Mouse (Mus musculus) forebrain, embryonic 16.5 days (tissue): ENCODE results near the gene Rita1. TPM values are rescaled to one million over a fixed set of nuclear protein-coding genes. Genes with fewer than 3 reads are reported as not detected.
A peak's percentile ranks its signal among the peaks of the same experiment; 100 is the strongest.

Source experiments
- ATAC-seq: fragments of 200-750 bp; cut with Nextera tagmentation; 2 replicates; pipeline ENCODE4 v1.8.0; 2017; ENCODE audit warnings: mild to moderate bottlenecking, moderate library complexity
- H3K27ac ChIP-seq: fragments of 300-500 bp; sonication (generic); 2 replicates; pipeline ENCODE4 v1.5.1; 2014; ENCODE audit warnings: low read length, control low read depth
- H3K27me3 ChIP-seq: fragments of 300-500 bp; sonication (generic); replicated peaks from 2 replicates; pipeline ENCODE4 v1.6.1; 2014; ENCODE audit warnings: low read length; ENCODE audit not compliant: control insufficient read depth, insufficient read depth
- H3K36me3 ChIP-seq: fragments of 300-500 bp; sonication (generic); 2 replicates; pipeline ENCODE4 v1.6.1; 2014; ENCODE audit not compliant: control insufficient read depth, insufficient read depth
- H3K4me1 ChIP-seq: fragments of 300-500 bp; sonication (generic); replicated peaks from 2 replicates; pipeline ENCODE4 v1.6.1; 2014; ENCODE audit warnings: low read length; ENCODE audit not compliant: control insufficient read depth, insufficient read depth
- H3K4me2 ChIP-seq: fragments of 300-500 bp; sonication (generic); 2 replicates; pipeline ENCODE4 v1.6.1; 2014; ENCODE audit warnings: mild to moderate bottlenecking, low read length, control low read depth
- H3K4me3 ChIP-seq: fragments of 300-500 bp; sonication (generic); replicated peaks from 2 replicates; pipeline ENCODE4 v1.5.1; 2014; ENCODE audit warnings: mild to moderate bottlenecking, low read length, control low read depth
- H3K9ac ChIP-seq: fragments of 300-500 bp; sonication (generic); replicated peaks from 2 replicates; pipeline ENCODE4 v1.6.1; 2014; ENCODE audit warnings: low read depth, low read length, control low read depth
- H3K9me3 ChIP-seq: fragments of 300-500 bp; sonication (generic); 2 replicates; pipeline ENCODE4 v1.6.1; 2016; ENCODE audit warnings: low read length; ENCODE audit not compliant: control insufficient read depth
- WGBS: fragments of 180-500 bp; shearing (Covaris S2); extraction: QIAGEN DNeasy Blood & Tissue Kit; methylation state at CpG from one replicate; pipeline ENCODE4 v1.1.7; 2014; 5-methylcytosine and 5-hydroxymethylcytosine counted together
- polyA plus RNA-seq: library from polyadenylated mRNA; unstranded; fragments of >200 nt; fragmentation: Nextera tagmentation; extraction: Ambion mirVana; gene quantifications from 2 replicates; pipeline ENCODE4 v1.2.1, GENCODE M21; 2015

The Rita1 gene
- polyA plus RNA-seq, 1 experiment from 2014 or later: 26.9 TPM

- Histone ChIP-seq H3K4me1 (peaks cover 14% of the 10 kb centered on the region), H3K9ac (no peak overlapping the region), H3K4me3 (no peak overlapping the region), H3K27me3 (no peaks in the 10 kb centered on the region), H3K36me3 (no peaks in the 10 kb centered on the region), H3K9me3 (no peaks in the 10 kb centered on the region), H3K27ac (no peak overlapping the region), H3K4me2 (no peak overlapping the region)
- no peak for ATAC-seq
- 72% methylated on average over 7 of the region's 7 CpGs for WGBS
Observed at GRCm38 (mm10) chr5:120592141-120592540, 20.2 kb downstream of the Rita1 start.

- Histone ChIP-seq H3K27ac (no peak overlapping the region), H3K27me3 (no peaks in the 10 kb centered on the region), H3K9me3 (no peaks in the 10 kb centered on the region), H3K4me2 (no peak overlapping the region), H3K9ac (no peak overlapping the region), H3K4me3 (no peak overlapping the region), H3K4me1 (peaks cover 20% of the 10 kb centered on the region), H3K36me3 (no peaks in the 10 kb centered on the region)
- 76% methylated on average over 16 of the region's 16 CpGs for WGBS
- no peak for ATAC-seq
Observed at GRCm38 (mm10) chr5:120590356-120591010, 21.9 kb downstream of the Rita1 start.

- Histone ChIP-seq H3K4me1 (peaks cover 20% of the 10 kb centered on the region), H3K27me3 (no peaks in the 10 kb centered on the region), H3K4me2 (peak within 1 kb of the TSS; percentile 97), H3K36me3 (no peaks in the 10 kb centered on the region), H3K27ac (peak within 1 kb of the TSS; percentile 80), H3K9ac (peak within 1 kb of the TSS; percentile 88), H3K9me3 (no peaks in the 10 kb centered on the region), H3K4me3 (peak within 1 kb of the TSS; percentile 80)
- under 1% methylated on average over 35 of the region's 35 CpGs for WGBS
- peak; percentile 98 for ATAC-seq
Observed at GRCm38 (mm10) chr5:120588569-120589094, 23.8 kb downstream of the Rita1 start, which contains the start of the genes Tpcn1 and Iqcd. Tpcn1 (minus strand) TSS chr5:120588673. Iqcd (plus strand) TSS chr5:120589016.

- 1% methylated on average over 28 of the region's 29 CpGs for WGBS
- Histone ChIP-seq H3K27ac (peak overlapping the region; percentile 80), H3K4me1 (peaks cover 20% of the 10 kb centered on the region), H3K9ac (peak overlapping the region; percentile 88), H3K4me3 (peak overlapping the region; percentile 80), H3K9me3 (no peaks in the 10 kb centered on the region), H3K36me3 (0 out of 2 replicates have a peak, but pooled peaks cover under 1% of the 10 kb centered on the region), H3K4me2 (peak overlapping the region; percentile 97), H3K27me3 (no peaks in the 10 kb centered on the region)
- no peak for ATAC-seq
Observed at GRCm38 (mm10) chr5:120587940-120588568, 24.3 kb downstream of the Rita1 start.

- Histone ChIP-seq H3K27ac (no peak overlapping the region), H3K4me1 (peaks cover 20% of the 10 kb centered on the region), H3K27me3 (no peaks in the 10 kb centered on the region), H3K4me3 (peak overlapping the region; percentile 80), H3K9me3 (no peaks in the 10 kb centered on the region), H3K4me2 (peak overlapping the region; percentile 97), H3K36me3 (0 out of 2 replicates have a peak, but pooled peaks cover 2% of the 10 kb centered on the region), H3K9ac (peak overlapping the region; percentile 88; the same call in 1 of the 2 replicates)
- ATAC-seq: no peak
- 35% methylated on average over 9 of the region's 9 CpGs for WGBS
Observed at GRCm38 (mm10) chr5:120587616-120587926, 24.8 kb downstream of the Rita1 start.

- 11% methylated on average over 17 of the region's 17 CpGs for WGBS
- peaks cover 20% of the 10 kb centered on the region for H3K4me1 ChIP-seq
- no peaks in the 10 kb centered on the region for H3K9me3 ChIP-seq
- ATAC-seq: no peak
- H3K4me2 ChIP-seq: peak overlapping the region; percentile 97
- H3K27me3 ChIP-seq: no peaks in the 10 kb centered on the region
- 0 out of 2 replicates have a peak, but pooled peaks cover 2% of the 10 kb centered on the region for H3K36me3 ChIP-seq
- peak overlapping the region; percentile 7; the same call in 1 of the 2 replicates for H3K9ac ChIP-seq
- no peak overlapping the region for H3K27ac ChIP-seq
- peak overlapping the region; percentile 80 for H3K4me3 ChIP-seq
Observed at GRCm38 (mm10) chr5:120586741-120587615, 25.4 kb downstream of the Rita1 start.

- Histone ChIP-seq H3K4me2 (no peak overlapping the region), H3K27ac (no peak overlapping the region), H3K36me3 (0 out of 2 replicates have a peak, but pooled peaks cover 4% of the 10 kb centered on the region), H3K27me3 (no peaks in the 10 kb centered on the region), H3K4me3 (no peak overlapping the region), H3K9ac (no peak overlapping the region), H3K9me3 (no peaks in the 10 kb centered on the region), H3K4me1 (peaks cover 25% of the 10 kb centered on the region)
- 34% methylated on average over 15 of the region's 15 CpGs for WGBS
- ATAC-seq: no peak
Observed at GRCm38 (mm10) chr5:120584968-120585367, 27.4 kb downstream of the Rita1 start.

GRCm38 (mm10) chr5:120583511-120583910, 28.9 kb downstream of the Rita1 start:
- no peak overlapping the region for H3K27ac ChIP-seq
- ATAC-seq: no peak
- 0 out of 2 replicates have a peak, but pooled peaks cover 4% of the 10 kb centered on the region for H3K36me3 ChIP-seq
- no peaks in the 10 kb centered on the region for H3K9me3 ChIP-seq
- no peak overlapping the region for H3K9ac ChIP-seq
- H3K4me3 ChIP-seq: no peak overlapping the region
- no peak overlapping the region for H3K4me2 ChIP-seq
- H3K4me1 ChIP-seq: peaks cover 35% of the 10 kb centered on the region
- H3K27me3 ChIP-seq: no peaks in the 10 kb centered on the region
- 96% methylated on average over 4 of the region's 4 CpGs for WGBS

- Histone ChIP-seq H3K4me2 (no peak overlapping the region), H3K4me3 (no peak overlapping the region), H3K9ac (no peak overlapping the region), H3K4me1 (peaks cover 31% of the 10 kb centered on the region), H3K36me3 (0 out of 2 replicates have a peak, but pooled peaks cover 4% of the 10 kb centered on the region), H3K27ac (no peak overlapping the region), H3K9me3 (no peaks in the 10 kb centered on the region), H3K27me3 (no peaks in the 10 kb centered on the region)
- 93% methylated on average over 9 of the region's 9 CpGs for WGBS
- no peak for ATAC-seq
Observed at GRCm38 (mm10) chr5:120582002-120582401, 30.4 kb downstream of the Rita1 start.
